Mouse (Mus musculus) heart, adult 11 months (tissue): ENCODE results near the gene Hacd1.

Experiments
- DNase-seq: peaks from one replicate; pipeline ENCODE4 v3.0.0; 2022

Hacd1 gene

GRCm38 (mm10) chr2:13960136-13960535 is 95.8 kb downstream of the Hacd1 start:
- no peak for DNase-seq

GRCm38 (mm10) chr2:13956463-13956862 is 99.5 kb downstream of the Hacd1 start:
- DNase-seq: no peak

DNA sequence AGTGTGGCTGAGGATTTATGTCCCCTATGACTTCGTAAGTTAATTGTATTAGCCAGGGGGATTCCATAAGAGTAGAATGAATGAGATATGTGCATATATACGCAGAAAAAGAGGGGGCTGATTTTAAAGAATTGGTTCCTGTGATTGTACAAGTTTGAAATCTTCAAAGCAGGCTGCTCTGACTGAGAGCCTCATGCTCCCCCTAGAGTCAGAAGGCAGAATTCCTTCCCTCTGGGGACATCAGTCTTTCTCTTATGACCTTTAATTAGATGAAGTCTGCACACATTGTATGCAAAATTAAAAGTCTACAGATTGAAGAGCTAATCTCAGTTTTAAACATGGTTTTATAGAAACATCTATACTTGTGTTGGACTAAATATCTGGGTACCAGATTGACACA is 117.8 kb downstream of the Hacd1 start:
- no peak for DNase-seq

DNA sequence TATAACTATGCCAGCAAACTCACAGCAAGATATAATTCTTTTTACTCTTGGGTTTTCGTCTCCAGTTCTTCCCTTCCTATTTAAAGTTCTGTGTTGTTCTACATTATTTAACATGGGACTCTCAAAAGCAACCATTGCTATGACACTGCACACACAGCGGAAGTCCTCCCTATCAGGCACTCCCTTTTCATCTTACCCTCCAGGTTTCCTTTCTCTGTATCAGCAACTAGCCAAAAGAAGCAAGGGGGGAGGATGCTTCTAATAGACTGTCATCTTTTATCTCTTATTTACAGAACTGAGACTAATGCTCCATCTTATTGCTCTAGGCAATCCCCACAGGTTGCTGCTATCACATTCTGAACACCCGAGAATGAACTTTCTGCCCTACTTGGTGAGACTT is 120.6 kb downstream of the Hacd1 start:
- DNase-seq: no peak

DNA sequence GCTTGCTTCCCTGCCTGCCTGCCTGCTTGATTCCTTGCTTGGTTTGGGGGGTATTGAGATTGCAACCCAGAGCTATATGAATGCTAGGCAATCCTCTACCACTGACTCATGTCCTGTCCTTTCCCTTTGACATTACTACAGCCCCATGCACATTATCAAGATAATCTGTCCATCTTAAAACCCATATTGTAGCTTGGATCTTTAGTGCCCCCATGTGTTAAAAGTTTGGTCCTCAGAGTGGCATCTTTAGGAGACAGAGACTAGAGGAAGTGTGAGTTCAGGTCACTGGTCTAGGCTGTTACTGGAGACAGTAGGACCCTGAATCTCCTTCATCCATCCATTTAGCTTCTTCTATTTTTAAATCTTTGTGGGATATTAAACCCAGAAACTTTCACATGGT is 123.7 kb downstream of the Hacd1 start:
- DNase-seq: no peak

DNA sequence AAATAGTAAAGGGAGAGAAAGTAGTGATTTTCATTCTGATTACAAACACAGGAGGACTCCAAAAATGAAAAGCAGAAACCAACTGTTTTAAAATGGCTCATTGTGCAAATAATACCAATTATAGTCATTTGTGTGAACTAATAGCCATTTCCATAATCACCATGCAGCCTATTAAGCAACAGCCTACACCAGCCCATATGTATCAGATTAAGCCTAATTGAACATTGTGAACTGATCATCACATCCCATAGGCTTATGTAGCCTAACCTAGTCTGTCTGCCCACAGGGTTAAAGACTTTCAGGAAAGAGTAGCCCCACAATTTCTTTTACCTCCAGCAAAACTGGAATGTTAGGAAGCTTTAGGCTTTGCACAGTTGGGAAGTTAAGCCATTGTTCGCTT is 125.2 kb downstream of the Hacd1 start:
- DNase-seq: no peak

GRCm38 (mm10) chr2:13888568-13888967 is 167.4 kb downstream of the Hacd1 start:
- no peak for DNase-seq

DNA sequence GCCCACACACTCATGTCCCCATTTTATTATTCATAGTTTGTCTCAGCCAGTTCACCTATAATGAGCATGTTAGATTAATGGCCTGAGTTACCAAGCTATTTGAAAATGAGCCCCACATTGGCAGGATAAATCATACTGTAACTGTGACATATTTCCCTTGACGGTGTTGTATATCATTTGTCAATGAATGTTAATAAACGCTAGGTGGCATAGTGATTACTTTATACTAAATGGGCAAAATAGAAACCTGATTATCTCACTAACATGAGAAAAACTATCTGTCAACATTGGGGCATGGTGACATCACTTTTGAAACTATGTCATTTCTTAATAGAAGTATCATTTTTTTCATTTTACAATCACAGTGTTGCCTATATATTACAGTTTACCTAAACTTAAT is 198.5 kb downstream of the Hacd1 start:
- no peak for DNase-seq

DNA sequence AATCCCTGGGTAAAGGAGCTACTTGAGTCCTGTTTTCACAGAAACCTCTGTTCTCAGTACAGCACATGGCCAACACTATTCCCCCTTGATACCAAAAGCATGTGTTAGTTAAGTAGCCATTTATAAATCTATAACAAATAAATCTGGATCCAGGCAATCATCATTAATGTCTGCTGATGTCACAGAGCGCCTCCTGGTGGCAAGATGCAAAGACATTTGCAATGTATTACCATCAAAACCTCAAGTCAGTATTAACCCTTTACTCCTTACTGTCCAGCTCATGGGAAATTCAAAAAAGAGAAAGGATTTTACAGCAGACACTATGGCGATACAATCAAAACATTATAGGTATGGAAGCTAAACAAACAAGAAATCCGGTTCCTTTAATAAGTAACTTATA is 200.4 kb downstream of the Hacd1 start:
- DNase-seq: no peak

- DNase-seq: no peak
Measured at GRCm38 (mm10) chr2:13836310-13836709, 219.6 kb downstream of the Hacd1 start.

GRCm38 (mm10) chr2:13834989-13835388 is 220.9 kb downstream of the Hacd1 start:
- no peak for DNase-seq

DNA sequence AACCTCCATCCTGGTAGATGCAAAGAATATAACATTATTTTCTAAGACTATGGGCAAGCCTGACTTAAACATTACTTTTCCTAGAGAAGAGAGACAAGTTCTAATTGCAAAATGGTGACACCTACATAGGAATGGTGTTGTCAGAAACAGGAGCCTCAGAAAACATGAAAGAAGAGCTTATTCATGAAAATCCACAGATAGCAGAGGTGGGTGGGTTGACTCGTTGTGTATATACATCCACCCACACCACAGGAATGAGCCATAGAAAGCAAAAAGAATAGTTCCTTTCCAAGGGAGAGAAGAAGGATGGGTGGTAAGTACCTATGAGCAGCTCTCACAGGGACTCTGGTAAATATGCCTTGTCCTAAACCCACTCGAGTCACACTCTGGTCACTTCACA is 239.3 kb downstream of the Hacd1 start:
- no peak for DNase-seq

DNA sequence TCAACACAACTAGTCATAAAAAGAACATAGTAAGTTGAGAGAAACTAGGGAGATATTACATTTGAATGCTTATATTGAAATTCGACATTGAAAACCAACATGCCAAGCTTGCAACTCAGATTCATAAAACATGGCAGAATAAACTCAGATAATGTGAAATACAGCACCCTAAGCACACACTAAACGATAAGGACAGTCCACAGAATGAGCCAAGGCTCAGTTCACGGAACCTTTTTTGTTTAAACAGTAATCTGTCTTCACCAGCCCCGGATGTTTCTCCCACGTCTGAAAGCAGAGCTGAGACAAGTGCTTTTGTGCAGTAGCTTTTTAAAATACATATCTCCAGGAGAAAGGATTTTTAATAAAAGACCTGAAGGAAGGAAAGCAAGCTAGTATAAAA is 247.3 kb downstream of the Hacd1 start:
- DNase-seq: no peak

DNA sequence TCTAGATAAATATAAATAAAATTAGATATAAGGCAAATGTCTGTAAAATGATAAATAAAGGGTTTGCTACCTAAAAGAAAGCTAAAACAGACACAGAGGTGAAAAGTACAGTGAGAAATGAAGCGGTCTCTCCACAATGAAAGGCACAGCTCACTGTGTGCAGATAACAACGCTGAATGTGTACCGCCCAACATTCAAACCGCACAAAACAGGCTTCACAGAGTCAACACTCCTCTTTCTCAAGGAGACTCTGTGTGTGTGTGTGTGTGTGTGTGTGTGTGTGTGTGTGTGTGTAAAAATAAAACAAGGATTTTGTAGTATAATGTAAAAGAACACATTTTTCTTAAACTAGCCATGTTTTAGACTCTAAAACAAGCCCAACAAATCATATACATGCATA is 247.9 kb downstream of the Hacd1 start:
- no peak for DNase-seq

- DNase-seq: no peak
Measured at GRCm38 (mm10) chr2:13806120-13806519, 249.8 kb downstream of the Hacd1 start.

DNA sequence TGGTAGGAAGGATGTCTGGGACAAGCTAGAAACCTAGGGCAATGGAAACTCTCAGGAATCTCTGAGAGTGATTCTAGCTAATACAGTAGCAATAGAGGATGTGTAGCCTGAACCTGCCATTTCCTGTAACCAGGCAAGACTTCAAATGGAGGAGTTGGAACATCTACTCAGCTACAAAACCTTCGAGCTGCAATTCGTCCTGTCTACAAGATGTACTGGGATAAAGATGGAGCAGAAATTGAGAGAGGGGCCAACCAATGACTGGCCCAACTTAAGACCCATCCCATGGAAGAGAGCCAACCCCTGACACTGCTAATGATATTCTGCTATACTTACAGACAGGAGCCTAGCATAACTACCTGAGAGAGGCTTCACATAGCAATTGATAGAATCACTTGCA is 255.3 kb downstream of the Hacd1 start:
- DNase-seq: peak; percentile 61
